22 mouse cellular contexts compared by ENCODE assay signal in genomic region chr10:94383565-94383964, GRCm38 (mm10).
A peak's percentile ranks its signal among the peaks of the same experiment; 100 is the strongest.
DNase-seq lines count a peak whose midpoint lies in the region; ATAC-seq and TF ChIP-seq lines count a peak whose summit lies in the region.
"Had no signal": no experiment of that assay in that cellular context is flagged by ENCODE, and none has a peak within 500 bp of the region (broad histone marks: within the 10 kb centered on the region; RNA-seq: fewer than 3 reads in every experiment).

No protein-coding gene starts in this region.

- no peak for ATAC-seq in hindbrain, postnatal 0 days
- ATAC-seq in midbrain, embryonic 16.5 days, result no peak
- ATAC-seq in inflammation-experienced regulatory T-cells, adult 6 months, result peak; percentile 48
- no peak for ATAC-seq in hindbrain, embryonic 12.5 days (ENCODE audit: low FRiP score)
- ATAC-seq: forebrain, embryonic 14.5 days; forebrain, postnatal 0 days had no signal

- whole genome bisulfite sequencing in hindbrain, postnatal 0 days, result 85% methylated on average over 6 of the region's 6 CpGs
- WGBS in hindbrain, embryonic 10.5 days, result 87% methylated on average over 6 of the region's 6 CpGs
- WGBS in midbrain, embryonic 10.5 days, result 95% methylated on average over 6 of the region's 6 CpGs
- 82% methylated on average over 6 of the region's 6 CpGs for WGBS in midbrain, embryonic 16.5 days
- 80% methylated on average over 6 of the region's 6 CpGs for WGBS in hindbrain, embryonic 12.5 days

- peaks cover 5% of the 10 kb centered on the region; the same call in 1 of the 2 replicates for H3K4me1 ChIP-seq in hindbrain, postnatal 0 days (ENCODE audit: insufficient read depth, low read length)
- H3K4me1 ChIP-seq in hindbrain, embryonic 10.5 days (replicated peaks), result peaks cover 18% of the 10 kb centered on the region
- peaks cover 14% of the 10 kb centered on the region for H3K4me1 ChIP-seq in midbrain, embryonic 10.5 days
- H3K4me1 ChIP-seq in midbrain, embryonic 16.5 days (ENCODE audit: control insufficient read depth, insufficient read depth, low read length), result no peaks in the 10 kb centered on the region
- peaks cover 9% of the 10 kb centered on the region; the same call in 1 of the 2 replicates for H3K4me1 ChIP-seq in hindbrain, embryonic 12.5 days
- H3K4me1 ChIP-seq: embryonic facial prominence, embryonic 12.5 days had no signal

- H3K36me3 ChIP-seq in hindbrain, postnatal 0 days (ENCODE audit: insufficient read depth, low read length), result no peaks in the 10 kb centered on the region
- H3K36me3 ChIP-seq in hindbrain, embryonic 10.5 days, result peaks cover 11% of the 10 kb centered on the region
- H3K36me3 ChIP-seq in midbrain, embryonic 10.5 days, result no peaks in the 10 kb centered on the region
- no peaks in the 10 kb centered on the region for H3K36me3 ChIP-seq in midbrain, embryonic 16.5 days (ENCODE audit: control insufficient read depth, insufficient read depth, low read length)
- peaks cover 2% of the 10 kb centered on the region; the same call in 1 of the 2 replicates for H3K36me3 ChIP-seq in hindbrain, embryonic 12.5 days
- H3K36me3 ChIP-seq: embryonic facial prominence, embryonic 12.5 days; embryonic facial prominence, embryonic 15.5 days; hindbrain, embryonic 15.5 days had no signal

- no peak overlapping the region for H3K9ac ChIP-seq in hindbrain, postnatal 0 days (replicated peaks; ENCODE audit: low read length)
- H3K9ac ChIP-seq in midbrain, embryonic 16.5 days (ENCODE audit: low read depth, low read length), result no peak overlapping the region
- no peak overlapping the region for H3K9ac ChIP-seq in hindbrain, embryonic 12.5 days
- H3K9ac ChIP-seq: embryonic facial prominence, embryonic 12.5 days; embryonic facial prominence, embryonic 15.5 days; forebrain, postnatal 0 days; hindbrain, embryonic 15.5 days had no signal

- H3K4me3 ChIP-seq in hindbrain, postnatal 0 days (ENCODE audit: low read length), result no peak overlapping the region
- no peak overlapping the region for H3K4me3 ChIP-seq in hindbrain, embryonic 10.5 days
- no peak overlapping the region for H3K4me3 ChIP-seq in midbrain, embryonic 10.5 days
- H3K4me3 ChIP-seq in midbrain, embryonic 16.5 days (ENCODE audit: low read depth, low read length), result no peak overlapping the region
- H3K4me3 ChIP-seq in hindbrain, embryonic 12.5 days, result no peak overlapping the region
- H3K4me3 ChIP-seq: embryonic facial prominence, embryonic 12.5 days; embryonic facial prominence, embryonic 15.5 days; gastrocnemius, adult 2 months; hindbrain, embryonic 15.5 days had no signal

- no peak overlapping the region for H3K4me2 ChIP-seq in hindbrain, postnatal 0 days (ENCODE audit: low read depth, low read length)
- H3K4me2 ChIP-seq in midbrain, embryonic 16.5 days (ENCODE audit: low read length), result no peak overlapping the region
- no peak overlapping the region for H3K4me2 ChIP-seq in hindbrain, embryonic 12.5 days (replicated peaks)
- H3K4me2 ChIP-seq: embryonic facial prominence, embryonic 12.5 days; embryonic facial prominence, embryonic 15.5 days; heart, embryonic 11.5 days; hindbrain, embryonic 15.5 days had no signal

- no peak for DNase-seq in hindbrain, postnatal 0 days (ENCODE audit: low spot score)
- no peak for DNase-seq in hindbrain, embryonic 10.5 days (ENCODE audit: low spot score)
- DNase-seq in midbrain, embryonic 10.5 days (ENCODE audit: low spot score), result no peak
- no peak for DNase-seq in thymus, postnatal 10 days (ENCODE audit: low spot score in 2 of 2)
- DNase-seq: adrenal gland, postnatal 10 days; adrenal gland, postnatal 36 days; cerebellum, adult 11 months; cerebellum, adult 2 months; cerebellum, adult 9-11 months; forebrain, postnatal 0 days; gastrocnemius, adult 2 months; gastrocnemius, postnatal 14 days; heart, adult 11 months; heart, postnatal 36 days had no signal

- no peaks in the 10 kb centered on the region for H3K27me3 ChIP-seq in hindbrain, postnatal 0 days (ENCODE audit: insufficient read depth, low read length)
- no peaks in the 10 kb centered on the region for H3K27me3 ChIP-seq in hindbrain, embryonic 10.5 days (ENCODE audit: insufficient read depth, poor library complexity, severe bottlenecking)
- no peaks in the 10 kb centered on the region for H3K27me3 ChIP-seq in midbrain, embryonic 10.5 days (ENCODE audit: low read depth, poor library complexity, severe bottlenecking)
- H3K27me3 ChIP-seq in midbrain, embryonic 16.5 days (ENCODE audit: control insufficient read depth, insufficient read depth, low read depth, low read length), result no peaks in the 10 kb centered on the region
- no peaks in the 10 kb centered on the region for H3K27me3 ChIP-seq in hindbrain, embryonic 12.5 days
- H3K27me3 ChIP-seq: embryonic facial prominence, embryonic 12.5 days; embryonic facial prominence, embryonic 15.5 days; hindbrain, embryonic 15.5 days had no signal

- H3K9me3 ChIP-seq in hindbrain, postnatal 0 days (ENCODE audit: low read length), result peaks cover 4% of the 10 kb centered on the region; the same call in 1 of the 2 replicates
- H3K9me3 ChIP-seq in hindbrain, embryonic 10.5 days, result peaks cover 28% of the 10 kb centered on the region
- peaks cover 22% of the 10 kb centered on the region for H3K9me3 ChIP-seq in midbrain, embryonic 10.5 days (replicated peaks)
- peaks cover 11% of the 10 kb centered on the region for H3K9me3 ChIP-seq in midbrain, embryonic 16.5 days (replicated peaks; ENCODE audit: control insufficient read depth, low read length, poor library complexity, severe bottlenecking)
- H3K9me3 ChIP-seq in hindbrain, embryonic 12.5 days (replicated peaks), result peaks cover 23% of the 10 kb centered on the region

- TF ChIP-seq CTCF in hindbrain, postnatal 0 days (IDR thresholded peaks at IDR 0.05; ENCODE audit: low read depth), result no peak

- H3K27ac ChIP-seq in hindbrain, postnatal 0 days, result peak overlapping the region; percentile 56; the same call in 1 of the 2 replicates
- H3K27ac ChIP-seq in hindbrain, embryonic 10.5 days, result no peak overlapping the region
- 0 out of 2 replicates have a peak overlapping the region, but pooled peaks have one; percentile 13 for H3K27ac ChIP-seq in midbrain, embryonic 10.5 days (replicated peaks)
- no peak overlapping the region for H3K27ac ChIP-seq in midbrain, embryonic 16.5 days (ENCODE audit: low read length)
- H3K27ac ChIP-seq in hindbrain, embryonic 12.5 days, result no peak overlapping the region
- H3K27ac ChIP-seq: embryonic facial prominence, embryonic 12.5 days; embryonic facial prominence, embryonic 15.5 days; gastrocnemius, adult 2 months; hindbrain, embryonic 15.5 days had no signal

Comparison
In these comparisons a context has a peak if more than half of its experiments do, and no peak if none do; other contexts are left out.
1. H3K27ac ChIP-seq: peak in hindbrain, postnatal 0 days (single experiment) and midbrain, embryonic 10.5 days (single experiment); none in hindbrain, embryonic 10.5 days (single experiment), midbrain, embryonic 16.5 days (single experiment) and hindbrain, embryonic 12.5 days (single experiment).